Comparison of ENCODE assay signal across 8 mouse cellular contexts in the genomic region with DNA sequence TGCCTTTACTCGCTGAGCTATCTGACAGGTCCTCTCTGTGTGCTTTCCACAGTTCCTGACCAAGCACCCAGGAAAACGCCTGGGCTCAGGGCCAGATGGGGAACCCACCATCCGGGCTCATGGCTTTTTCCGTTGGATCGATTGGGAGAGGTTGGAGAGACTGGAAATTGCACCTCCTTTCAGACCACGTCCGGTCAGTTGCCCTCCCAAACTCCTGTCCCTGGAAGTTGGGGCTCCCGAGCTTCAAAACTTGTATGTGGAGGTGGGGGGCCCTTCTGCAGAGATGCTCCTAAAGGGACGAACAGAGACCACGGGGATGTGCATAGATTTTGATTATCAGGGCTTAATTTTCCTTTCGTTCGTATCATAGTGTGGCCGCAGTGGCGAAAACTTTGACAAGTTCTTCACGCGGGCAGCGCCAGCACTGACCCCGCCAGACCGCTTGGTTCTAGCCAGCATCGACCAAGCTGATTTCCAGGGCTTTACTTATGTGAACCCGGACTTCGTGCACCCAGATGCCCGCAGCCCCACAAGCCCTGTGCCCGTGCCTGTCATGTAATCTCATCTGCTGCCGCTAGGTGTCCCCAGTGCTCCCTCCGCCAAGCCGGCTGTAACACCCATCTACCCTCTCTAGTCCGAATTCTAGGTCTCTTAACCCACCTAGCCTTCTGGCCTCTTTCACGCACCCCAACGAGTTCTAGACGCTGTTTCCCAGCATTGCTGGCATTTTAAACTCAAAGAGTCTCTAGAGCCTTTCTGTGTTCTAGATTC. TPM values are rescaled to one million over a fixed set of nuclear protein-coding genes. Genes with fewer than 3 reads are reported as not detected.
DNase-seq lines count a peak whose midpoint lies in the region; ATAC-seq and TF ChIP-seq lines count a peak whose summit lies in the region.

No protein-coding gene starts in this region.

- H3K9me3 ChIP-seq in G1E (replicated peaks) = no peaks in the 10 kb centered on the region
- H3K9me3 ChIP-seq in forebrain, embryonic 15.5 days = no peaks in the 10 kb centered on the region
- no peaks in the 10 kb centered on the region for H3K9me3 ChIP-seq in lung, embryonic 14.5 days (ENCODE audit: low read depth, low read length)

- H3K4me3 ChIP-seq in G1E (ENCODE audit: low read depth, low read length) = no peak overlapping the region
- H3K4me3 ChIP-seq in forebrain, embryonic 15.5 days = peak overlapping the region; percentile 1; the same call in 1 of the 2 replicates
- no peak overlapping the region for H3K4me3 ChIP-seq in lung, embryonic 14.5 days (ENCODE audit: low read depth, low read length)
- no peak overlapping the region for H3K4me3 ChIP-seq in olfactory bulb, adult 2 months (ENCODE audit: insufficient read depth, low read depth, low read length)

- H3K27me3 ChIP-seq in G1E (ENCODE audit: insufficient read depth, low read length) = no peaks in the 10 kb centered on the region
- H3K27me3 ChIP-seq in forebrain, embryonic 15.5 days = no peaks in the 10 kb centered on the region
- no peaks in the 10 kb centered on the region for H3K27me3 ChIP-seq in lung, embryonic 14.5 days (ENCODE audit: insufficient read depth, low read length)

- TF ChIP-seq CTCF in G1E (IDR thresholded peaks at IDR 0.05; ENCODE audit: low read depth, low read length) = peak; percentile 67
- peak; percentile 95 for TF ChIP-seq CTCF in lung, embryonic 14.5 days (IDR thresholded peaks at IDR 0.05; ENCODE audit: low read depth)
- peak; percentile 89 for TF ChIP-seq CTCF in olfactory bulb, adult 2 months (IDR thresholded peaks at IDR 0.05; ENCODE audit: insufficient read depth, low read depth, low read length)

- peak overlapping the region; percentile 9; the same call in 1 of the 2 replicates for H3K4me2 ChIP-seq in forebrain, embryonic 15.5 days (replicated peaks)
- peak overlapping the region; percentile 43 for H3K4me2 ChIP-seq in lung, embryonic 14.5 days

- no peaks in the 10 kb centered on the region for H3K36me3 ChIP-seq in G1E (replicated peaks)
- H3K36me3 ChIP-seq in forebrain, embryonic 15.5 days = no peaks in the 10 kb centered on the region
- no peaks in the 10 kb centered on the region for H3K36me3 ChIP-seq in lung, embryonic 14.5 days (ENCODE audit: insufficient read depth)

- intact Hi-C loops in heart, postnatal 25 days (cut with DNase I) = loop anchor here (2.0 kb wide), 1 partner anchor 119 kb away; no protein-coding TSS in a partner anchor

- no peak overlapping the region for H3K27ac ChIP-seq in forebrain, embryonic 15.5 days (replicated peaks)
- no peak overlapping the region for H3K27ac ChIP-seq in lung, embryonic 14.5 days (ENCODE audit: low read depth)
- H3K27ac ChIP-seq in olfactory bulb, adult 2 months (ENCODE audit: insufficient read depth, low read depth, low read length) = 0 out of 2 replicates have a peak overlapping the region, but pooled peaks have one; percentile 45

- H3K4me1 ChIP-seq in G1E (ENCODE audit: insufficient read depth, low read depth, low read length) = no peaks in the 10 kb centered on the region
- peaks cover 25% of the 10 kb centered on the region for H3K4me1 ChIP-seq in forebrain, embryonic 15.5 days
- H3K4me1 ChIP-seq in lung, embryonic 14.5 days (ENCODE audit: insufficient read depth) = no peaks in the 10 kb centered on the region
- peaks cover 15% of the 10 kb centered on the region for H3K4me1 ChIP-seq in olfactory bulb, adult 2 months (ENCODE audit: control insufficient read depth, insufficient read depth, low read length)

- 20% methylated on average over 31 of the region's 31 CpGs for WGBS in forebrain, embryonic 15.5 days
- 16% methylated on average over 31 of the region's 31 CpGs for WGBS in lung, embryonic 14.5 days
- 18% methylated on average over 31 of the region's 31 CpGs for WGBS in olfactory bulb, adult 2 months

- TF ChIP-seq POLR2A in olfactory bulb, adult 2 months (IDR thresholded peaks at IDR 0.05; ENCODE audit: insufficient read depth, low read depth, low read length) = no peak

- 0 out of 2 replicates have a peak overlapping the region, but pooled peaks have one; percentile 3 for H3K9ac ChIP-seq in forebrain, embryonic 15.5 days (replicated peaks)
- no peak overlapping the region for H3K9ac ChIP-seq in lung, embryonic 14.5 days

- ATAC-seq in G1E (ENCODE audit: extremely low read depth, insufficient number of reproducible peaks, low FRiP score, poor library complexity, severe bottlenecking) = peak; percentile 63
- no peak for ATAC-seq in forebrain, embryonic 15.5 days (replicated peaks)
- ATAC-seq in lung, embryonic 14.5 days (ENCODE audit: insufficient read depth) = no peak

- DNase-seq in G1E (ENCODE audit: low spot score) = peak; percentile 40
- peak; percentile 81 for DNase-seq in cerebellum, adult 11 months
- peak; percentile 44 for DNase-seq in heart, postnatal 25 days (ENCODE audit: low spot score)
- DNase-seq in layer of hippocampus, adult 18-20 months (ENCODE audit: low spot score in 2 of 2) = peak; percentile 79 to 90
- peak; percentile 86 for DNase-seq in lung, embryonic 14.5 days
- DNase-seq in thymus, adult 18-20 months = peak; percentile 19 to 30

RNA-seq across cellular contexts. Expression of gene Cacng7, which starts 2.8 kb away (rescaled TPM):
- not detected in 2 replicates for total RNA-seq in G1E (2014; fragmentation: Nextera tagmentation)
- total RNA-seq in G1E (2017) = 0.22 TPM in 1 of 2 replicates, not detected in the other
- not detected in 2 replicates for polyA plus RNA-seq in G1E (2012)
- 3.4 and 4.5 TPM in 2 replicates for polyA plus RNA-seq in forebrain, embryonic 15.5 days (2015; fragmentation: Nextera tagmentation; extraction: Ambion mirVana)
- 1 to 10 TPM; 3.5 to 4.3 TPM for total RNA-seq in heart, postnatal 25 days (2021)
- total RNA-seq in layer of hippocampus, adult 18-20 months (2021) = 100 to 1,000 TPM; 134 to 148 TPM
- 1.2 and 1.5 TPM in 2 replicates for polyA plus RNA-seq in lung, embryonic 14.5 days (2014; fragmentation: Nextera tagmentation; extraction: Ambion mirVana)
- not detected in 2 replicates for polyA plus RNA-seq in olfactory bulb, adult 2 months (2012; ENCODE audit: insufficient read depth, insufficient read length, low replicate concordance, missing spikeins)

RNA-seq across cellular contexts. Expression of gene Prkcg, which starts 41.0 kb away (rescaled TPM):
- total RNA-seq in G1E (2014; fragmentation: Nextera tagmentation) (not detected in 2 replicates), G1E (2017) (0.33 TPM in 1 of 2 replicates, not detected in the other)
- not detected in 2 replicates for polyA plus RNA-seq in G1E (2012)
- 1.5 and 2.0 TPM in 2 replicates for polyA plus RNA-seq in forebrain, embryonic 15.5 days (2015; fragmentation: Nextera tagmentation; extraction: Ambion mirVana)
- 1 to 10 TPM; 1.3 to 3.1 TPM for total RNA-seq in heart, postnatal 25 days (2021)
- total RNA-seq in layer of hippocampus, adult 18-20 months (2021) = 100 to 1,000 TPM; 486 to 548 TPM
- 0.14 and 0.25 TPM in 2 replicates for polyA plus RNA-seq in lung, embryonic 14.5 days (2014; fragmentation: Nextera tagmentation; extraction: Ambion mirVana)
- polyA plus RNA-seq in olfactory bulb, adult 2 months (2012; ENCODE audit: insufficient read depth, insufficient read length, low replicate concordance, missing spikeins) = not detected in 2 replicates

RNA-seq across cellular contexts. Expression of gene Myadm, which starts 41.1 kb away (rescaled TPM):
- total RNA-seq in G1E (2014; fragmentation: Nextera tagmentation) (not detected in 2 replicates), G1E (2017) (0.05 and 0.06 TPM in 2 replicates)
- 0.03 TPM in 1 of 2 replicates, not detected in the other for polyA plus RNA-seq in G1E (2012)
- 19.6 and 21.4 TPM in 2 replicates for polyA plus RNA-seq in forebrain, embryonic 15.5 days (2015; fragmentation: Nextera tagmentation; extraction: Ambion mirVana)
- 100 to 1,000 TPM; 157 to 191 TPM for total RNA-seq in heart, postnatal 25 days (2021)
- total RNA-seq in layer of hippocampus, adult 18-20 months (2021) = 10 to 100 TPM; 55.4 to 56.7 TPM
- 138 and 147 TPM in 2 replicates for polyA plus RNA-seq in lung, embryonic 14.5 days (2014; fragmentation: Nextera tagmentation; extraction: Ambion mirVana)
- polyA plus RNA-seq in olfactory bulb, adult 2 months (2012; ENCODE audit: insufficient read depth, insufficient read length, low replicate concordance, missing spikeins) = not detected in 2 replicates

Comparison
In these comparisons a context has a peak if more than half of its experiments do, and no peak if none do; other contexts are left out.
1. DNase-seq: peak in every context shown above with its lines; median percentile 86 in lung, embryonic 14.5 days; 84 in layer of hippocampus, adult 18-20 months; 81 in cerebellum, adult 11 months; 44 in heart, postnatal 25 days; 40 in G1E; 24 in thymus, adult 18-20 months.